Mouse (Mus musculus) ES-E14 (cell line): ENCODE measurements around the gene Ranbp10.

Experiments used
- CHD2 ChIP-seq: IDR thresholded peaks from 2 replicates; pipeline ENCODE4 v1.6.1; 2014; ENCODE audit warnings: mild to moderate bottlenecking, low read depth, low read length, inconsistent platforms
- HCFC1 ChIP-seq: IDR thresholded peaks from 2 replicates; pipeline ENCODE4 v1.6.1; 2012; ENCODE audit warnings: low read length, inconsistent platforms, borderline replicate concordance; ENCODE audit not compliant: insufficient read depth

GRCm38 (mm10) chr8:105853178-105853577, 26.0 kb upstream of the Ranbp10 start, which contains the start of gene Cenpt:
- TF ChIP-seq CHD2 (no peak), HCFC1 (no peak)
